Mouse (Mus musculus) retina, postnatal 1 day (tissue): ENCODE results near the gene Enox2.
A peak's percentile ranks its signal among the peaks of the same experiment; 100 is the strongest.
"Not testable (repeated sequence)": the region's sequence is repeated elsewhere in the genome, so short reads cannot be mapped to it uniquely, and the experiment has no call there.

ENCODE experiments used
- DNase-seq: peaks from one replicate; pipeline ENCODE4 v3.0.0-alpha.2; 2012

The Enox2 gene

GRCm38 (mm10) chrX:49287700-49288563 is at the start of gene Enox2:
TSS of gene Enox2 (minus strand) at chrX:49288259.
- peak; percentile 97 for DNase-seq

- DNase-seq = peak; percentile 44
These were observed 21.4 kb upstream of the Enox2 start for GRCm38 (mm10) chrX:49309496-49309895.

DNA sequence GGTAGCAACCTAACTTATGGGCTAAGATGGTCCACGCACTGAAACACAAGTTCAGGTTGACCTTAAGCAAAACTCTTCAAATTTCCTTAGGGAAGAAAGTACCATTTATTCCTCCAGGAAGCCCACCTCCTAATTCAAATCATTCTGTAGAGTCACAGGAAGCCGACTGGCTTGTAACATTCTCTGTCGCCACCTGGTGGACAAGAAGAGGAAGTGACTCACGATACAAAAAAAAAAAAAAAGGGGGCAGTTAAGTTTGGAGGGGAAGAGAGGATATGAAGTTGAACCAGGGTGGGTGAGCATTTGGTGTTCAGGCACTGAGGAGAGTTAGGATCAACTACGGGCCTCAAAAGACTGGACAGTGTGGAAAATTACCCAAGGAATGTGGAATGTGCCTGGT is 18.6 kb upstream of the Enox2 start:
- peak; percentile 58 for DNase-seq

- no peak for DNase-seq
These were observed 8.0 kb downstream of the Enox2 start for GRCm38 (mm10) chrX:49279918-49280586.

DNA sequence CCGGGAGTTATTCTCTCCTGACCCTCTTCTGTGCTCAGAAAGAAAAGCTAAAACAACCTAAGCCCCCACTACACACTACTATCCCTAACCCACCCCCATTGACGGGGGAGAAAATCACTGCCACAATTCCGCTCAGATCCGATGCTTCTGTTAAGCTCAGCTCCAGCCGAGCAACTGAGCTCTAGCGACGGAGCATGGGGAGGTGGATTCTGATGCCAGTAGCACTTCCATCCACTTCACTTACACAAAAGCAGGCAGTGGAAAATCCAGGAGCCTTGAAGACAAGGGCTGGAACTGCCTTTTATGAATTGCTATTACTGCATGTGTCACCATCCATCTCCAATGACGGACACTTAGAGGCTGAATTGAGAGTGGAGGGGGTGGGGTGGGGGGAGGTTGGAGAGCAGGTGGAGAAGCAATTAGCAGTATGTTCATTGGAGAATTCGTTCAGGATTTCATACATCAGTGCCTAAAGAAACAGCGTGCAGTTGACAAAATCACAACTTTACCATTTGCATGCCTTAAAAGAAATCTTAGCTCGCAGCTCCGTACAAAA is 14.5 kb downstream of the Enox2 start:
- peak; percentile 27 for DNase-seq

DNA sequence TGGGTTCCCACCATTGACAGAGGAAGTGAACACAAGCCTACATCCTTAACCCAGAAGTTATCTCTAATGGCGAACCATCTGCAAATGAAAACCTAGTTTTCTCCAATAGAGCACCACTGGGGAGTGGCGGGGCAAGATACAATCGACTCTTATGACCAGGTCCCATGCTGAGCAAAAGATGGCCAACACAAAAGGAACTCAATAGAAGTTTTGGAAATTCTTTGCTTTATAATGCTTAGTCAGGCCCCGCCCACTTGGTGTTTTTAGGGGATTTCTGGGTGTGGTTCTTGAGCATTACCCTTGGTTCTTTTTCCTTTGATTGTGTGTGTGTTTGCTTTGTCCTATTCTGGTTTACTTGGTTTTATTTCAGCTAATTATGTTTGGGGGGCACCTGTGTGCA is 37.2 kb downstream of the Enox2 start:
- no peak for DNase-seq

DNA sequence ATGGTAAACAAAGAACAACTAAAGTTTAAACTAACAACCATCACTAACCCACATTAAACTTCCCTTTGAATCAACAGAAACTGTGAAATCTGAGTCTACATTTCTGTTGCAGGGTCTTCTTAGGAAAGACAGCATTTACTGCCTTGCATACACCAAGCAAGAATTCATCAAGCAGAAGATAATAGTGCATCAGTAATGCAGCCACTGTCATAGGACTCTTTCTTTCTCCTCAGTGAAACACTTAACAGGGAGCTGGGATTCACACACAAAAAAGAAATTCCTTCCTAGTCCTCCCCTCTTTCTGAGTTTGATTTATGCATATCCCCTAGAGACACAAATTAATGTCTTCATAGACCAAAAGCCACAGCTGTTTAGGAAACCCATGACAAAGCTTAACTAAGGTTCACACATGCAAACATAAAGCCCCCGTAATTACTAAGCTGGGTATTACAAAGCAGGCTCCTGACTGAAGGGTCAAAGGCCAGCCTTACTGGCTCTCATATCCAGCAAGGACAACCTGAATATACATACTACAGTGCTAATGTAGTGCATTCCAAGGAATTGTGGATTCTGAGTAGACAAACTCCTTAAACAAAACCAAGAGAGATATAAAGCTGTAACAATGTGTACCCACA is 62.1 kb downstream of the Enox2 start:
- peak; percentile 15 for DNase-seq

- peak; percentile 4 for DNase-seq
These were observed 71.6 kb downstream of the Enox2 start for GRCm38 (mm10) chrX:49216422-49216821.

GRCm38 (mm10) chrX:49196386-49196785 is 91.7 kb downstream of the Enox2 start:
- no peak for DNase-seq

DNA sequence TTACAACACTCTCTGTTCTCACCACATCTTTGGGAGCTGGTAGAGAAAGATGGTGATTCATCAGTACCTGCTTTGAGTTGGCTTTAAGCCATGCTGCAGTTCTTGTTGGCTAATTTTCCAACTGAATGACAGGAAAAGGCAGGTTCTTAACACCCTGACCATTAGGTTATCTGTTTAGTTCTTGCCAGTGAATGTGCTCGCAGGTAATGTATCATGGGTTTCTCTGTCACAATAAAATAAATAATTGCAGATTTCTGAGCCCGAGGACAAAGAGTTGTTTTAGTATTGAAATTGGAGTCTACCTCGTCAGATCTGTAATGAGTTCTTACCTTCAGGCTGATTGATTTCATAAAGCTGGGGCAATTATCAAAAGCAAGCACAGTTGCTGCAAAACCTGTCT is 106.9 kb downstream of the Enox2 start:
- DNase-seq = no peak

- no peak for DNase-seq
These were observed 109.4 kb downstream of the Enox2 start for GRCm38 (mm10) chrX:49178670-49179069.

GRCm38 (mm10) chrX:49154280-49154679 is 133.8 kb downstream of the Enox2 start:
- DNase-seq = no peak

GRCm38 (mm10) chrX:49124774-49125429 is 163.2 kb downstream of the Enox2 start:
- peak; percentile 15 for DNase-seq

GRCm38 (mm10) chrX:49116465-49116864 is 171.6 kb downstream of the Enox2 start:
- no peak for DNase-seq

DNA sequence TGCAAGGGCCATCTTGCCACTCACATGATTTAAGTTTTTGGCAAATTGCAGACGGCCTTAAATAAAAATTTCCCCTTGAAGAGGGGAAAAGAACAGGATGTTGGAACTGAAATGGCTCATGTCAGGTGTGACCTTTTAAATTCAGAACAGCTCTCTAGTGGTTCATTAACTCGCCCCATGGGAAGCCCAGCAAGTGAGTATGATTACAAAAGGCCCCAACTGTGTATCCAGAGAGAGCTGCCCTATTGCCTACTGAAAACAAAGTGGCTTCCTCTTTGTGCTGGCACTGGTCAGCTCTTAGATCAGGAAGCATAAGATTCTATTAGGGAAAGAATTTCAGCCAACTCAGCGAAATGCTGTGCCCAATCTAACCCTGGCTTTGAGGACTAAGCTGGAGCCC is 175.6 kb downstream of the Enox2 start:
- DNase-seq = no peak

GRCm38 (mm10) chrX:49100542-49100941 is 187.5 kb downstream of the Enox2 start:
- DNase-seq = not testable (repeated sequence)

- peak; percentile 63 for DNase-seq
These were observed 191.8 kb downstream of the Enox2 start for GRCm38 (mm10) chrX:49096249-49096648.

DNA sequence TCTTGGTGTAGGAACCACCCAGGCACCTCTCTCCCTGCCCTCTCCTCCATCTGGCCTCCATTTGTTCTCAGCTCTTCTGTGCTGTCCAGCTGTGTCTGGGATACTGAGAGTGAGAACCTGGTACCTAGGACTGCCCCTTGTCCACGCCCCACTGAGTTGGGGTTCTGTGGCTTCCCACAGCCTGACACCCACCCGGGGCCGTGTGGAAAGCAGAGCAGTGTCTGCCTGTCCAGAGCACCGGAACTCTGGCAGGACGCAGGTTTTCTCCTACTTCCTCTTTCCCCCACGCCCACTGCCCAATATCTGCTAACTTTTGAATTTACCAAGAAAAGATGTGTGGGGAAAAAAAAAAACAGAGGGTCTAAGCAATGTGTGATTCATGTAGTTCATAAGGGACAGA is 213.0 kb downstream of the Enox2 start:
- DNase-seq = no peak

- DNase-seq = no peak
These were observed 214.5 kb downstream of the Enox2 start for GRCm38 (mm10) chrX:49073563-49073962.

- DNase-seq = no peak
These were observed 242.9 kb downstream of the Enox2 start for GRCm38 (mm10) chrX:49045118-49045517.

GRCm38 (mm10) chrX:49009746-49010145 is 278.3 kb downstream of the Enox2 start:
- DNase-seq = no peak

DNA sequence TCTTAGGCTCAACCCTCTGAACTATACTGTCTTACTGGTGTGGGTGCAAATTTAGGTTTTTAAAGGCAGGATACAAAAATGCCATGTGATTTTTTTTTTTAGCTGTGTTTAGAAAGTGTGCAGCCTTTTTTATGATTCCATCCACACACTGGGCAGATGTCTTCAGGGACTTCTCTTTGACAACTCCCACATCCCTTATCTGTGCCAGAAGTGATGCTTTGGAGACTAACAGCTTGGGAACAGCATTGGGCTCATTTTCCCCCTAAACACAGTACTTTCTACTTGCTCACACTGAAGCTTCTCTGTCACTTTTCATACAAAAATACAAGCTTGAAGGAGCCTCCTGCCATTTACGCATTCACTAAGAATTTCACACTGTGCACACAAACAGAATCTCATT is 282.4 kb downstream of the Enox2 start:
- DNase-seq = no peak

- DNase-seq = no peak
These were observed 285.2 kb downstream of the Enox2 start for GRCm38 (mm10) chrX:49002892-49003291.
